Mouse (Mus musculus) heart, adult 2 months (tissue): ENCODE results near the gene Itsn1.

Experiments used
- CTCF ChIP-seq: fragments of 200-600 bp; IDR thresholded peaks from 2 replicates; pipeline ENCODE4 v1.8.1; 2022; ENCODE audit warnings: antibody characterized with exemption, mild to moderate bottlenecking, moderate library complexity
- EP300 ChIP-seq: fragments of 200-500 bp; IDR thresholded peaks from 2 replicates; pipeline ENCODE4 v1.6.1; 2011; ENCODE audit warnings: low read depth, low read length, control low read depth; ENCODE audit not compliant: insufficient read depth
- POLR2A ChIP-seq: fragments of 200-500 bp; IDR thresholded peaks from 2 replicates; pipeline ENCODE4 v1.6.1; 2011; ENCODE audit warnings: mild to moderate bottlenecking, low read depth, low read length, control low read depth; ENCODE audit not compliant: insufficient read depth

DNA sequence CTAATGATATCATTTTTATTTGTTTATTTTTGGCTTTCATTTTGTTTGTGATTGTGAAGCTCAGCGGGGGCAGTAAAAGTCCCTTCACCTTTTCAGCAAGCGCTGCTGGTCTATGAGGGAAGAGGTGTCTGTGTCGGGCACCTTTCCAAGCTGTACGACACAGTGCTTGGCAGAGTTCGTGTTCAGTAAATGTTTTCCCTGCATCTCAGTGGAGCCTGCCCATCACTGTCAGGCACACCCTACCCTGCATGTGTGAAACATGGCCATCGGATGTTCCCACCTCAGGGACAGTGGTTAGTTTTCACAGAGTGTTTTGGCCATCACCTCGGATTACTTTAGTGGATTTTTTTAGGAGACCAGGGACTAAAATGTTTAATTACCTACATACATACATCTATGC, 54.1 kb downstream of the Itsn1 start:
- TF ChIP-seq CTCF, result no peak
- no peak for TF ChIP-seq EP300
- no peak for TF ChIP-seq POLR2A
